Mouse (Mus musculus): ENCODE results near the gene Pyroxd1. TPM values are rescaled to one million over a fixed set of nuclear protein-coding genes. Genes with fewer than 3 reads are reported as not detected.

The Pyroxd1 gene
- polyA plus RNA-seq, 1 experiment from 2014 or later, result 14.3 TPM

DNA sequence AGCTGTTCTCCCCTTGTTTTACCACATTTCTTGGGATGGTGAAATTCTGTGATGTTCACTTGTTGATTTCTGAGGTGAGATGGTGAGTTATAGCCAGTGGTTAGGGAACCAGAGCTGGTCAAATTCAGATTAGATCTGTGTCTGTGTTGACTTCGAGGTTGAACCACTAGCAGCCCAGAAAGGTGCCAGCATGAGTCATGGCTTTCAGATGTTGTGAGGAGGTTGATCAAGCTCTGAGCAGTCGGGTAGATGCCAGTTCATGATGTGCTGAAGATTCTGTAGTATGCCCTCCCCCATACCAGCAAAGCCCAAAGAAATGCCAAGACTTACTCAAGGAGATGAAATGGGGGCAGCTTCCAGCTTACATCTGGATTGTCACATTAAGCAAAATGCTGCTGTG, 43.6 kb downstream of the Pyroxd1 start:
- H3K9ac ChIP-seq (ENCODE audit: low read length), result no peak overlapping the region
- H3K27ac ChIP-seq (replicated peaks in 1 of 2; ENCODE audit: control insufficient read depth in 1 of 2, insufficient read depth in 1 of 2, low read depth in 2 of 2, low read length in 2 of 2), result no peak overlapping the region
- no peaks in the 10 kb centered on the region for H3K27me3 ChIP-seq (ENCODE audit: control insufficient read depth, insufficient read depth, low read length)
- H3K9me3 ChIP-seq (ENCODE audit: control insufficient read depth, low read length), result no peaks in the 10 kb centered on the region
- H3K36me3 ChIP-seq (ENCODE audit: control insufficient read depth, insufficient read depth, low read length), result peaks cover 14% of the 10 kb centered on the region
- 74% methylated on average over 2 of the region's 2 CpGs for whole genome bisulfite sequencing
- H3K4me2 ChIP-seq (ENCODE audit: low read length), result no peak overlapping the region
- no peak overlapping the region for H3K4me3 ChIP-seq (ENCODE audit: control insufficient read depth in 1 of 2, insufficient read depth in 1 of 2, low read depth in 1 of 2, low read length in 2 of 2)
- ATAC-seq (ENCODE audit: insufficient number of reproducible peaks, insufficient read depth, low FRiP score, low read depth), result no peak
- peaks cover 0 to 19% of the 10 kb centered on the region in 2 experiments; a peak in 2 of 4 replicates for H3K4me1 ChIP-seq (ENCODE audit: control insufficient read depth in 2 of 2, insufficient read depth in 2 of 2, low read length in 2 of 2)

DNA sequence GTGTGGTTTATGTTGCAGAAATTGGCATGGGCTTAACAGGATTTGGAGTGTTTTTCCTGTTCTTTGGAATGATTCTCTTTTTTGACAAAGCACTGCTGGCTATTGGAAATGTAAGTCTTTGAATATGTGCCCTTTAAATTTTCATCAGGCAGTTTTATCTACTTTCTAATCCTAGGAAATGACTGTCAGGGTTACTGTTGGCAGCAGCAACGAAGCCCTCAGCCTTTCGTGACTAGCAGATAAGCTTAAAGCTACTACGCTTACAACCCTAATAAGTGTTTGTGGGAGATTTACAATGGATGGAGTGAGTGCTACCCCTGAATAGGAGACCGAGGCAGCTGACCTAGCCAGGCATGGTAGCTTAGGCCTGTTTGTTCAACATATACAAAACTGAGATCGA, 46.9 kb downstream of the Pyroxd1 start:
- H3K9me3 ChIP-seq (ENCODE audit: control insufficient read depth, low read length), result no peaks in the 10 kb centered on the region
- no peak overlapping the region for H3K4me3 ChIP-seq (ENCODE audit: control insufficient read depth in 1 of 2, insufficient read depth in 1 of 2, low read depth in 1 of 2, low read length in 2 of 2)
- WGBS, result 49% methylated on average over 5 of the region's 5 CpGs
- no peak overlapping the region for H3K27ac ChIP-seq (replicated peaks in 1 of 2; ENCODE audit: control insufficient read depth in 1 of 2, insufficient read depth in 1 of 2, low read depth in 2 of 2, low read length in 2 of 2)
- peaks cover 39% of the 10 kb centered on the region for H3K36me3 ChIP-seq (ENCODE audit: control insufficient read depth, insufficient read depth, low read length)
- ATAC-seq (ENCODE audit: insufficient number of reproducible peaks, insufficient read depth, low FRiP score, low read depth), result no peak
- peaks cover 0 to 15% of the 10 kb centered on the region in 2 experiments; a peak in 2 of 4 replicates for H3K4me1 ChIP-seq (ENCODE audit: control insufficient read depth in 2 of 2, insufficient read depth in 2 of 2, low read length in 2 of 2)
- no peak overlapping the region for H3K4me2 ChIP-seq (ENCODE audit: low read length)
- H3K9ac ChIP-seq (ENCODE audit: low read length), result no peak overlapping the region
- no peaks in the 10 kb centered on the region for H3K27me3 ChIP-seq (ENCODE audit: control insufficient read depth, insufficient read depth, low read length)

DNA sequence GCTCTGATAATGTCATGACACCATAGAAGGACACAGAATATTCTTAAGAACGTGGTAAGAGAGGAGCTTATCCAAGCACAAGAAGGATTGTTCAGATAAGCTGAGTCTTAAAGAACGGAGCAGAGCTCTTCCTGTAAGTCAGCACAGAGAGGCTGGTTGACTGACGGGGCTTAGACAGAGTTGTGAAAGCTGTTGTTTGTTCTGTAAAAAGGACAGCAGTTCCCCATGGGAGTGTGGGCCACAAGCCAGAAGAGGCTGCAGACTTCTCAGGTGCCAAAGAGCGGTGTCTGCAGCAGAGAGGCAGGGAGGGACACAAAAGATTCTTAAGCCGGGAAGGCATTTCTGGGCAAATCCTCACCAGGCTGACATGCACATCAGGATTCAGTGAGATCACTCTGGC, 49.2 kb downstream of the Pyroxd1 start:
- Histone ChIP-seq H3K36me3 (ENCODE audit: control insufficient read depth, insufficient read depth, low read length) (peaks cover 39% of the 10 kb centered on the region), H3K9me3 (ENCODE audit: control insufficient read depth, low read length) (no peaks in the 10 kb centered on the region), H3K27ac (replicated peaks in 1 of 2; ENCODE audit: control insufficient read depth in 1 of 2, insufficient read depth in 1 of 2, low read depth in 2 of 2, low read length in 2 of 2) (no peak overlapping the region), H3K4me3 (ENCODE audit: control insufficient read depth in 1 of 2, insufficient read depth in 1 of 2, low read depth in 1 of 2, low read length in 2 of 2) (no peak overlapping the region), H3K9ac (ENCODE audit: low read length) (no peak overlapping the region), H3K27me3 (ENCODE audit: control insufficient read depth, insufficient read depth, low read length) (no peaks in the 10 kb centered on the region), H3K4me2 (ENCODE audit: low read length) (no peak overlapping the region), H3K4me1 (ENCODE audit: control insufficient read depth in 2 of 2, insufficient read depth in 2 of 2, low read length in 2 of 2) (no peaks in the 10 kb centered on the region; a peak in 1 of 4 replicates)
- 74% methylated on average over 5 of the region's 5 CpGs for WGBS
- ATAC-seq (ENCODE audit: insufficient number of reproducible peaks, insufficient read depth, low FRiP score, low read depth), result no peak

DNA sequence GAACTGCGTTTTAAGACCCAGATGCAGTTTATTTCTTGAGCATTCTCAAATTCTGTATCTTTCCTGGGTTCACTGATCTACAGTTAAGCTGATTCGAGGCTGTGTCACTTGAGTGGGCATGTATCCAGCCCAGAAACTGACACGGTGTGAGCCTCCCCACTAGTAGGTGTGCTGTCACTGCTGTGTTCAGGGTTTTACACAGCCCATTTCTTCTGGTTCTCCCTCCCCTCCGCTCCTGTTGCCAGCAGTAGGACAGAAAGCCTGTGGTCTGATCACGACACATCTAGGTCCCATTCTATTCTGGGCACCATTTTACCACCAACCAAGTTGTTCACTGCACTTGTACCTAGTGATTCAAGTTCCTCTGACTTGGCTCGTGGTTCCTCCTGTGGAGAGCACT, 50.3 kb downstream of the Pyroxd1 start:
- no peak for ATAC-seq (ENCODE audit: insufficient number of reproducible peaks, insufficient read depth, low FRiP score, low read depth)
- H3K4me2 ChIP-seq (ENCODE audit: low read length), result no peak overlapping the region
- no peaks in the 10 kb centered on the region for H3K27me3 ChIP-seq (ENCODE audit: control insufficient read depth, insufficient read depth, low read length)
- no peaks in the 10 kb centered on the region; a peak in 1 of 4 replicates for H3K4me1 ChIP-seq (ENCODE audit: control insufficient read depth in 2 of 2, insufficient read depth in 2 of 2, low read length in 2 of 2)
- H3K9ac ChIP-seq (ENCODE audit: low read length), result no peak overlapping the region
- H3K27ac ChIP-seq (replicated peaks in 1 of 2; ENCODE audit: control insufficient read depth in 1 of 2, insufficient read depth in 1 of 2, low read depth in 2 of 2, low read length in 2 of 2), result no peak overlapping the region
- H3K9me3 ChIP-seq (ENCODE audit: control insufficient read depth, low read length), result no peaks in the 10 kb centered on the region
- no peak overlapping the region for H3K4me3 ChIP-seq (ENCODE audit: control insufficient read depth in 1 of 2, insufficient read depth in 1 of 2, low read depth in 1 of 2, low read length in 2 of 2)
- 90% methylated on average over 6 of the region's 6 CpGs for WGBS
- peaks cover 48% of the 10 kb centered on the region for H3K36me3 ChIP-seq (ENCODE audit: control insufficient read depth, insufficient read depth, low read length)

DNA sequence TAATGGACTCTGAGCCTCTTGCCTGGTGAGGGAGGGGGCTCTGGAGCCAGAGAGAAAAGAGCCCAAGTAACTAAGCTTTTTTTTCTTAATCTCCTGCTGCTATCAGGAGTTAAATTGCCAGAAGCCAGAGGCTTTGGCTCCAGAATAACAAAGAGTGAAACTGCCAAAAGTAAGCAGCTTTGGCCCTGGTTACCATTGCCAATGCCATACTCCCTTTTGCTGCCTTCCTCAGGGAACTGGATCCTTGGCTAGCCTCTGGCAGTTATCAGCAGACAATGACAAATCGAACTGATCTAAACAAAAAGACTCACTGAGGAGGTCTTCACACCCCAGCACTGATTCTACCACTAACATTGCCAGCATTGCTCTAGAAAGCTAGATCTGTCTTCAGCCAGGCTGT, 65.7 kb downstream of the Pyroxd1 start:
- Histone ChIP-seq H3K36me3 (ENCODE audit: control insufficient read depth, insufficient read depth, low read length) (no peaks in the 10 kb centered on the region), H3K27ac (replicated peaks in 1 of 2; ENCODE audit: control insufficient read depth in 1 of 2, insufficient read depth in 1 of 2, low read depth in 2 of 2, low read length in 2 of 2) (no peak overlapping the region), H3K4me1 (ENCODE audit: control insufficient read depth in 2 of 2, insufficient read depth in 2 of 2, low read length in 2 of 2) (peaks cover 0 to 4% of the 10 kb centered on the region in 2 experiments; a peak in 2 of 4 replicates), H3K9me3 (ENCODE audit: control insufficient read depth, low read length) (no peaks in the 10 kb centered on the region), H3K4me3 (ENCODE audit: control insufficient read depth in 1 of 2, insufficient read depth in 1 of 2, low read depth in 1 of 2, low read length in 2 of 2) (no peak overlapping the region), H3K4me2 (ENCODE audit: low read length) (no peak overlapping the region), H3K9ac (ENCODE audit: low read length) (no peak overlapping the region), H3K27me3 (ENCODE audit: control insufficient read depth, insufficient read depth, low read length) (peaks cover 33% of the 10 kb centered on the region)
- ATAC-seq (ENCODE audit: insufficient number of reproducible peaks, insufficient read depth, low FRiP score, low read depth), result no peak
- 9% methylated on average over 1 of the region's 1 CpGs for WGBS

Other genes with a start within 250 kb of the Pyroxd1 start
- not detected in 2 replicates for gene Slco1a6, start 137.1 kb upstream of the Pyroxd1 start, polyA plus RNA-seq (2014; fragmentation: Nextera tagmentation; extraction: Ambion mirVana)
- not detected in 2 replicates for gene Iapp, start 47.2 kb upstream of the Pyroxd1 start, polyA plus RNA-seq (2014; fragmentation: Nextera tagmentation; extraction: Ambion mirVana)
- not detected in 2 replicates for gene Slco1a5, start 22.7 kb upstream of the Pyroxd1 start, polyA plus RNA-seq (2014; fragmentation: Nextera tagmentation; extraction: Ambion mirVana)
- 18.1 and 18.5 TPM in 2 replicates for gene Recql, start 41.4 kb downstream of the Pyroxd1 start, polyA plus RNA-seq (2014; fragmentation: Nextera tagmentation; extraction: Ambion mirVana)
- 71.4 and 73.1 TPM in 2 replicates for gene Golt1b, start 41.6 kb downstream of the Pyroxd1 start, polyA plus RNA-seq (2014; fragmentation: Nextera tagmentation; extraction: Ambion mirVana)
- 0.42 TPM in 1 of 2 replicates, not detected in the other for gene Spx, start 67.8 kb downstream of the Pyroxd1 start, polyA plus RNA-seq (2014; fragmentation: Nextera tagmentation; extraction: Ambion mirVana)
- not detected in 2 replicates for gene Gys2, start 127.5 kb downstream of the Pyroxd1 start, polyA plus RNA-seq (2014; fragmentation: Nextera tagmentation; extraction: Ambion mirVana)
- 1,520 and 1,540 TPM in 2 replicates for gene Ldhb, start 162.3 kb downstream of the Pyroxd1 start, polyA plus RNA-seq (2014; fragmentation: Nextera tagmentation; extraction: Ambion mirVana)
- 14.5 and 16.5 TPM in 2 replicates for gene Kcnj8, start 226.0 kb downstream of the Pyroxd1 start, polyA plus RNA-seq (2014; fragmentation: Nextera tagmentation; extraction: Ambion mirVana)

Data from heart, embryonic 14.5 days (tissue).